Comparison of ENCODE assay signal across 4 mouse cellular contexts in the genomic region with DNA sequence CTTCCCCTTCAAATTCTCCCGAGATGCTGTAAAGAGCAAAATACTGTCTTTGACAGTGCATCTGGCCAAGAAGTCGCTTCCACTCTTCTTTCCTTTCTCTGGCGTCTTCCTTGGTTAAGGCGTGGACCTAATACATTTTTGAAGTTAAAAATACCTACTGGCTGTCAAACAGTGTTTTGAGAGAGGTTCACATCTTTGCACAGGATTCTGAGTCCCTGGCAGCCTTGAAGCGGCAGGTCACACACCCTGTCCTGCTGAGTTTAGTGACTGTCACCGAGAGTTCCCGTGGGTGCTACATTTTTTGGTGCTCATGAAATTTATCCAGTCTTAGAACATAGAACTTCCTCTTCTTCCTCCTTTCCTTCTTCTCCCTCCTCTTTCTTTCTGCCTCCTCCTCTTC. TPM values are rescaled to one million over a fixed set of nuclear protein-coding genes. Genes with fewer than 3 reads are reported as not detected.
"Had no signal": no experiment of that assay in that cellular context is flagged by ENCODE, and none has a peak within 500 bp of the region (broad histone marks: within the 10 kb centered on the region; RNA-seq: fewer than 3 reads in every experiment).

No protein-coding gene starts in this region.

RNA-seq across cellular contexts. Expression of a gene that starts 41.2 kb away (rescaled TPM):
- polyA plus RNA-seq: embryonic facial prominence, embryonic 10.5 days; embryonic facial prominence, embryonic 11.5 days; erythroblast, embryonic 14.5 days; forebrain, embryonic 11.5 days had no signal
